Mouse (Mus musculus) ES-Bruce4 (cell line): ENCODE measurements around the gene Slc48a1.

ENCODE experiments used
- CTCF ChIP-seq: IDR thresholded peaks from one replicate; pipeline ENCODE4 v1.8.1; 2011; ENCODE audit warnings: low read depth, low read length
- EP300 ChIP-seq: IDR thresholded peaks from 2 replicates; pipeline ENCODE4 v1.6.1; 2011; ENCODE audit warnings: low read depth, low read length; ENCODE audit not compliant: insufficient read depth
- POLR2A ChIP-seq: IDR thresholded peaks from one replicate; pipeline ENCODE4 v1.8.1; 2011; ENCODE audit warnings: low read length; ENCODE audit not compliant: insufficient read depth

- no peak for TF ChIP-seq POLR2A
- no peak for TF ChIP-seq CTCF
- TF ChIP-seq EP300: no peak
Measured at GRCm38 (mm10) chr15:97791126-97791700, 12.9 kb downstream of the Slc48a1 start.
